ENCODE assay signal across 8 mouse cellular contexts in genomic region chr19:41258707-41259106, GRCm38 (mm10). TPM values are rescaled to one million over a fixed set of nuclear protein-coding genes. Genes with fewer than 3 reads are reported as not detected.
DNase-seq lines count a peak whose midpoint lies in the region; ATAC-seq and TF ChIP-seq lines count a peak whose summit lies in the region.

No protein-coding gene starts in this region.

- no peak overlapping the region for H3K4me2 ChIP-seq in forebrain, embryonic 14.5 days (ENCODE audit: low read length)
- H3K4me2 ChIP-seq in forebrain, embryonic 13.5 days, result no peak overlapping the region
- H3K4me2 ChIP-seq in midbrain, embryonic 14.5 days (ENCODE audit: low read length), result no peak overlapping the region
- H3K4me2 ChIP-seq in midbrain, embryonic 13.5 days (replicated peaks), result no peak overlapping the region
- no peak overlapping the region for H3K4me2 ChIP-seq in kidney, postnatal 0 days (ENCODE audit: low read length)

- WGBS in forebrain, embryonic 14.5 days, result 35% methylated on average over 2 of the region's 2 CpGs
- WGBS in forebrain, embryonic 13.5 days, result 41% methylated on average over 2 of the region's 2 CpGs
- 47% methylated on average over 2 of the region's 2 CpGs for WGBS in midbrain, embryonic 14.5 days
- 45% methylated on average over 2 of the region's 2 CpGs for WGBS in midbrain, embryonic 13.5 days
- WGBS in kidney, postnatal 0 days, result 49% methylated on average over 2 of the region's 2 CpGs

- no peaks in the 10 kb centered on the region for H3K9me3 ChIP-seq in forebrain, embryonic 14.5 days (replicated peaks; ENCODE audit: control insufficient read depth, low read length)
- no peaks in the 10 kb centered on the region for H3K9me3 ChIP-seq in forebrain, embryonic 13.5 days (replicated peaks)
- no peaks in the 10 kb centered on the region for H3K9me3 ChIP-seq in midbrain, embryonic 14.5 days (ENCODE audit: control insufficient read depth, low read length)
- no peaks in the 10 kb centered on the region for H3K9me3 ChIP-seq in midbrain, embryonic 13.5 days
- no peaks in the 10 kb centered on the region for H3K9me3 ChIP-seq in kidney, postnatal 0 days (replicated peaks; ENCODE audit: low read length)

- peaks cover 7% of the 10 kb centered on the region for H3K4me1 ChIP-seq in forebrain, embryonic 14.5 days (ENCODE audit: control insufficient read depth, insufficient read depth, low read length)
- peaks cover 24% of the 10 kb centered on the region for H3K4me1 ChIP-seq in forebrain, embryonic 13.5 days
- H3K4me1 ChIP-seq in midbrain, embryonic 14.5 days (ENCODE audit: control insufficient read depth, insufficient read depth, low read length), result peaks cover 19% of the 10 kb centered on the region
- peaks cover 39% of the 10 kb centered on the region for H3K4me1 ChIP-seq in midbrain, embryonic 13.5 days (replicated peaks)
- H3K4me1 ChIP-seq in kidney, postnatal 0 days (replicated peaks; ENCODE audit: insufficient read depth, low read length), result peaks cover 25% of the 10 kb centered on the region

- H3K9ac ChIP-seq in forebrain, embryonic 14.5 days (ENCODE audit: low read length), result no peak overlapping the region
- H3K9ac ChIP-seq in forebrain, embryonic 13.5 days, result no peak overlapping the region
- H3K9ac ChIP-seq in midbrain, embryonic 14.5 days (replicated peaks; ENCODE audit: low read length), result no peak overlapping the region
- H3K9ac ChIP-seq in midbrain, embryonic 13.5 days (replicated peaks), result no peak overlapping the region
- no peak overlapping the region for H3K9ac ChIP-seq in kidney, postnatal 0 days (ENCODE audit: low read depth, low read length)

- peaks cover 6% of the 10 kb centered on the region for H3K36me3 ChIP-seq in forebrain, embryonic 14.5 days (ENCODE audit: control insufficient read depth, insufficient read depth, low read length)
- 0 out of 2 replicates have a peak, but pooled peaks cover 2% of the 10 kb centered on the region for H3K36me3 ChIP-seq in forebrain, embryonic 13.5 days (ENCODE audit: poor library complexity, severe bottlenecking)
- H3K36me3 ChIP-seq in midbrain, embryonic 14.5 days (ENCODE audit: control insufficient read depth, insufficient read depth, low read length), result 0 out of 2 replicates have a peak, but pooled peaks cover 2% of the 10 kb centered on the region
- 0 out of 2 replicates have a peak, but pooled peaks cover 4% of the 10 kb centered on the region for H3K36me3 ChIP-seq in midbrain, embryonic 13.5 days
- no peaks in the 10 kb centered on the region for H3K36me3 ChIP-seq in kidney, postnatal 0 days (ENCODE audit: insufficient read depth, low read length)

- no peak for ATAC-seq in forebrain, embryonic 14.5 days
- ATAC-seq in forebrain, embryonic 13.5 days, result no peak
- ATAC-seq in midbrain, embryonic 14.5 days (ENCODE audit: low FRiP score, low TSS enrichment), result no peak
- ATAC-seq in midbrain, embryonic 13.5 days, result no peak
- no peak for ATAC-seq in kidney, postnatal 0 days (replicated peaks; ENCODE audit: low FRiP score, low read depth)
- ATAC-seq in neutrophil, adult 5-6 weeks (ENCODE audit: extremely low read depth, insufficient number of reproducible peaks, low FRiP score, poor library complexity, severe bottlenecking), result peak; percentile 63

- H3K27me3 ChIP-seq in forebrain, embryonic 14.5 days (replicated peaks; ENCODE audit: control insufficient read depth, insufficient read depth, low read length), result no peaks in the 10 kb centered on the region
- no peaks in the 10 kb centered on the region for H3K27me3 ChIP-seq in forebrain, embryonic 13.5 days
- H3K27me3 ChIP-seq in midbrain, embryonic 14.5 days (ENCODE audit: control insufficient read depth, insufficient read depth, low read length), result no peaks in the 10 kb centered on the region
- no peaks in the 10 kb centered on the region for H3K27me3 ChIP-seq in midbrain, embryonic 13.5 days
- H3K27me3 ChIP-seq in kidney, postnatal 0 days (ENCODE audit: insufficient read depth, low read length), result no peaks in the 10 kb centered on the region

- no peak overlapping the region for H3K27ac ChIP-seq in forebrain, embryonic 14.5 days (ENCODE audit: low read depth, low read length)
- no peak overlapping the region for H3K27ac ChIP-seq in forebrain, embryonic 13.5 days
- H3K27ac ChIP-seq in midbrain, embryonic 14.5 days (replicated peaks; ENCODE audit: low read depth, low read length), result no peak overlapping the region
- no peak overlapping the region for H3K27ac ChIP-seq in midbrain, embryonic 13.5 days
- H3K27ac ChIP-seq in kidney, postnatal 0 days, result no peak overlapping the region

- DNase-seq in forebrain, embryonic 14.5 days (ENCODE audit: low spot score), result peak; percentile 58
- peak; percentile 66 for DNase-seq in midbrain, embryonic 14.5 days
- DNase-seq in c-Kit-positive CD71-positive TER-119-negative erythroid progenitor cells, embryonic 14.5 days (ENCODE audit: low read depth), result peak; percentile 36
- DNase-seq in kidney, postnatal 0 days (ENCODE audit: low spot score), result peak; percentile 61
- DNase-seq in urinary bladder, postnatal 10 days (ENCODE audit: low spot score), result no peak

- TF ChIP-seq CTCF in kidney, postnatal 0 days (IDR thresholded peaks at IDR 0.05; ENCODE audit: low read depth), result peak; percentile 59

- H3K4me3 ChIP-seq in forebrain, embryonic 14.5 days (ENCODE audit: low read depth, low read length), result no peak overlapping the region
- no peak overlapping the region for H3K4me3 ChIP-seq in forebrain, embryonic 13.5 days
- no peak overlapping the region for H3K4me3 ChIP-seq in midbrain, embryonic 14.5 days (replicated peaks; ENCODE audit: low read depth, low read length)
- H3K4me3 ChIP-seq in midbrain, embryonic 13.5 days (replicated peaks), result no peak overlapping the region
- no peak overlapping the region for H3K4me3 ChIP-seq in kidney, postnatal 0 days (replicated peaks; ENCODE audit: low read depth, low read length)

RNA-seq across cellular contexts. Expression of gene Tm9sf3, which starts 5.1 kb away (rescaled TPM):
- polyA plus RNA-seq in forebrain, embryonic 14.5 days (2014; fragmentation: Nextera tagmentation; extraction: Ambion mirVana), result 81.5 and 88.2 TPM in 2 replicates
- polyA plus RNA-seq in forebrain, embryonic 13.5 days (2015; fragmentation: Nextera tagmentation; extraction: Ambion mirVana), result 81.3 and 84.2 TPM in 2 replicates
- 74.4 and 112 TPM in 2 replicates for polyA plus RNA-seq in midbrain, embryonic 14.5 days (2014; fragmentation: Nextera tagmentation; extraction: Ambion mirVana)
- polyA plus RNA-seq in midbrain, embryonic 13.5 days (2015; fragmentation: Nextera tagmentation; extraction: Ambion mirVana), result 89.9 and 93.0 TPM in 2 replicates
- polyA plus RNA-seq in kidney, postnatal 0 days (2015; fragmentation: Nextera tagmentation; extraction: Ambion mirVana), result 135 and 138 TPM in 2 replicates
- 202 and 206 TPM in 2 replicates for total RNA-seq in neutrophil, adult 5-6 weeks (2017)

RNA-seq across cellular contexts. Expression of gene Tll2, which starts 52.1 kb away (rescaled TPM):
- polyA plus RNA-seq in forebrain, embryonic 14.5 days (2014; fragmentation: Nextera tagmentation; extraction: Ambion mirVana), result 0.89 and 0.97 TPM in 2 replicates
- polyA plus RNA-seq in forebrain, embryonic 13.5 days (2015; fragmentation: Nextera tagmentation; extraction: Ambion mirVana), result 0.89 and 1.1 TPM in 2 replicates
- 1.1 and 1.8 TPM in 2 replicates for polyA plus RNA-seq in midbrain, embryonic 14.5 days (2014; fragmentation: Nextera tagmentation; extraction: Ambion mirVana)
- polyA plus RNA-seq in midbrain, embryonic 13.5 days (2015; fragmentation: Nextera tagmentation; extraction: Ambion mirVana), result 1.4 and 1.6 TPM in 2 replicates
- polyA plus RNA-seq in kidney, postnatal 0 days (2015; fragmentation: Nextera tagmentation; extraction: Ambion mirVana), result not detected in 2 replicates
- total RNA-seq in neutrophil, adult 5-6 weeks (2017), result 0.35 TPM in 1 of 2 replicates, not detected in the other
